Mouse (Mus musculus): ENCODE data around the gene Sys1.

DNA sequence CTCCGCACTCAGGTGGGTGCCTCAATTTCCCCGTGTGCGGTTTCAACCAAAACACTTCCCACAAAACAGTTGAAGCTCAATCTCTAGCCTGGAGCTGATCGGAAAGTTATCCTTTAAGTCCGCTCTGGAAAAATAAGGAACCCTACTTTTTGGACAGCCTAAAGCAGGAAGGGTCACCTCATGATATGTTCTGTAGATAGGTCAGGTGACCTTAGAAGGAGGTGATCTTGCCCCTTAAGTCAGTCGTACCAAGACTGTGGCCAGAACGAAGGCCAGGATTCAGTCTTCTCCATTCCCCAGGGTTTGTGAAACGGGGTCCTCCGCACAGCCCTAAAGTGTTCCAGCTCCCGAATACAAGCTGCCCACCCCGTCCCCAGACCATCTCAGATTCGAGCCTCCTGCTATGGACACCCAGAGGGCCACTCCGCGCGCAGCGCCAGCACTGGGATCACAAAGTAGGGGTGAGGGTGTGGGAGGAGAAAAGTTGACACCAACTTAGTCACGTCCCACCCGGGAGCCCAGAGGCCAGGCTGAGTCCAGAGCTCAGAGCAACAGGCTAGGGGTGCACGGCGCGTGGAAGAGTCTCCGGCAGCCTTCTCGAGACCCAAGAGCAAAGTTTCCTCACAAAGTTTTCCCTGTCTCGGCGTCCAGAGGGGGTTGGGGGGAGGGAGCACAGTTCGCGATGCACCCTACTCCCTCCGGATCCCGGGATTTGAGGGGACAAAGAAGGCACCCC, 14.3 kb upstream of the Sys1 start:
- no peak for TF ChIP-seq POLR2A (IDR thresholded peaks at IDR 0.05; ENCODE audit: insufficient read depth, low read depth, low read length)
- TF ChIP-seq CTCF (IDR thresholded peaks at IDR 0.05; ENCODE audit: insufficient read depth, low read depth, low read length): no peak

Measured in olfactory bulb, adult 2 months (tissue).